Mouse (Mus musculus): Measurements from ENCODE around the gene Kdm2b.
A peak's percentile ranks its signal among the peaks of the same experiment; 100 is the strongest.
"Not testable (repeated sequence)": the region's sequence is repeated elsewhere in the genome, so short reads cannot be mapped to it uniquely, and the experiment has no call there.

Gene Kdm2b

DNA sequence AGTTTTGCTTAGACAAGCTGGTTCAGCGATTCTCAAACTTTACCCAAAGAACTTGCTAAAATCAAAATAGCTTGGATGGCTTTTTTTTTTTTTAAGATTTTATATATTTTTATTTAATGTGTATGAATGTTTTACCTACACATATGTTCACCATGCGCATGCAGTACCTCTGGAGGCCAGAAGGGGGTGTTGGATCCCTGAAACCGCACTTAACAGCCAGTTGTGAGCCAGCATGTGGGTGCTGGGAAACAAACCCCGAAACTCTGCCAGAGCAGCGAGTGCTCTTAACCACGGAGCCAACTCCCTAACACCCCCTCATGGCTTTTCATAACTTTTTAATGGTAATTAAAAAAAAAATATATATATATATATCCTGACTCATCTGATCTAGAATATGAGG is 21.2 kb upstream of the Kdm2b start:
- DNase-seq (ENCODE audit: low spot score), result no peak

GRCm38 (mm10) chr5:123009873-123010272 is 20.2 kb upstream of the Kdm2b start:
- DNase-seq (ENCODE audit: low spot score), result no peak

DNA sequence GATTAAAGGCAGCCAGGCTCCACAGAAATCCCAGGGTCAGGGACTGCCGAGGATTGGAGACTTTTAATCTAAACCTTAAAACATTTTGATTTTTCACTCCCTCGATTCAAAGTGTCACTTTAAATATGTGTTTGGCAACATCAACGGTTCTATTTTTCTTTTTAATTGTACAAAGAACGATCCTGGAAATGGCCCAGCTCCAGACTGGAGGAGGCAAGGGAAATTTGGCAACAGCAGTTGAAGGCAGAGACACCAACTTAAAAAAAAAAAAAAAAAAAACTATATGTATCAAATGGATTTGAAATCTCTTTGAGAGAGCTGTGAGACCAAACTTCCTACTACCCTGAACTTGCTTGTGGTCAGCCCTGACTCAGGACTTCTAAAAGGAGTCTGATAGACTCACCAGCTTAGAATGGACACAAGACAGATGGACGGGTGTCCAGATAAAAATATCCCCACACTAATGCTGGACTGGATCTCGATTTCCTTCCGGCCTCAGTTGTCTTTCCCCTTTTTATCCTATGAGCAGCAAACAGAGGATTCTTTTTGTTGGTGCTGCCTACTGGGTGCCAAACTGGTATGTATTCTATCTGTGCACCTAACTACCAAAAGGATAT is 19.4 kb upstream of the Kdm2b start:
- DNase-seq (ENCODE audit: low spot score), result no peak

DNA sequence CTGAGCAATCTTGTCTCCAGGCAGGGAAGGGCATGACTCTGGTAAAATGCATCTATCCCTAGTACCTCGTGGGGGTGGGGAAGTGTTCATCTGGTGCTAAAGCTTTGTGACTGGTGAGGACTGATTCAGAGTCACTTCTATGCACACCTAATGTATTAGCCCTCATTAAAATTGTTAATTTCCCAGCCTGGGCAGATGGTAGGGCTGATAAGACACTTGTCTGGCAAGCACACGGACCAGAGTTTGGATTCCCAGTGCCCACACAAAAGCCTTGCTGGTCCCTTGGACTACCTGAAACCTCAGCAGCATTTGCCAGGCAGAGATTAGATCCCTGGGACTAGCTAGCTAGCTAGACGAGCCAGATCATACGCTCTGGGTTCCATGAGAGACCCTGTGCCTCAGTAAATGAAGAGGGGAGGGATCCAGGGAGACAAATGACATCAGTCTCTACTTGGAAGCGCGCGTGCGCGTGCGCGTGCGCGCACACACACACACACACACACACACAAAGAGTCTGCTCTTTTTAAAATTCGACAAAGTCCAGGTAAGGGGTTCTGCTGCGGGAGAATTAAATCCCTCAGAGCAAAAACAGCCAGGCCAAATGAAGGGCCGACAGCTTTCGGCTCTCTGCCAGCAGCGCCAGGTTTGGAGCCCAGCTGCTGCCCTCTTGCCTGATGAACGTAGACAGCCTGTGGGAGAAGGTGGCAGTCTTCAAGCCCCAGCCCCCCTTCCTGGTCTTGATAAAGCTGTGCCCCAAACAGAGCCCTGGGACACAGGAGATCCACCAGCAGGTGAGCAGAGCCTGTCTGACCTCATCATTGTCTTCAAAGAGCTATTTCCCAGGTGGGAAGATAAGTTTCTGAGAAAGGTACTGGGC is 16.3 kb upstream of the Kdm2b start:
- DNase-seq (ENCODE audit: low spot score), result no peak

- DNase-seq (ENCODE audit: low spot score), result no peak
Observed at GRCm38 (mm10) chr5:123000901-123001300, 11.3 kb upstream of the Kdm2b start.

DNA sequence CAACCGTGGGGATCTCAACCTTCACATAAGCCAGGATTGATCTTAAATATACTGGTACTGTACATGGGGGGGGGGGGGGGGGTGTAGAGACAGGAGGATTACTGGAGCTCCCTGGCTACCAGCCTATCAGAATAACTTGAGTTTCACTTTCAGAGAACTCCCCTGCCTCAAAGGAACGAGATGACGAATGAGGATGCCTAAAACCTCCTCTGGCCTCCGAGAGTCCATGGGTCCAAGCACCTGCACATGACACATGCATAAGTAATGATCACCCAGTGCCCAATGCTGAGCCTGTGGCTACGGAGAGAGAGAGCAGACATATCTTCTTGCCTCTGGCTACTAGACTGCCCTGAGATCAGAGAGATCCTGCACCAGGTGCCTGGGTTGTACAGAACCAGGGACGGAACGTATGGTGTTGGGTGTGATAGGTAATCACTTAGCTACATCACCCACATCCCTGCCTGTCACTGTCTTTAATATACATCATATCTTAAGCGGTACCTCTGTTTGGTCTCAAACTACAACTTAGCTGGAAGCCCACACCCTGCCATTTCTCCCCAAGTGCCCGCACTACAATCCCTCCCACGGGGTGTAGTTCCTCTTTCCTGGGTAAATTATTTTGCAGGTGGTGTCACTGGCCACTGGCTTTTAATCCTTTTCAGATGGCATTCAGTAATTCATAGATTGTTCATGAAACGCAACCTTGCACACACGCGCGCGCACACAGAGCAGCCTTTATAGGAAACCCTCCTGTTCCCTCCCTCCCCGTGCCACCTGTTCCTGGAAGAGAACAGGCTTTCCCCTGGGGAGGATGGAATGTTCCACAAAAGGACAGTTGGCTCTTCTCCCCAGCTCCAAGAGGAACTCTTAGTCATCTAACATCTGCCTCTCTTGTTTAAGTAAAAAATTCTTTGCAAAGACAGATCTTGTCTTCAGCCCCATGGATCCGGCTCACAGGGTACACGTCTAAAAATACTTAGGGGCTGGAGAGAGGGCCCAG is 7.9 kb upstream of the Kdm2b start:
- no peak for DNase-seq (ENCODE audit: low spot score)

- no peak for DNase-seq (ENCODE audit: low spot score)
Observed at GRCm38 (mm10) chr5:122994910-122995309, 5.3 kb upstream of the Kdm2b start.

GRCm38 (mm10) chr5:122994303-122994846 is 4.8 kb upstream of the Kdm2b start:
- DNase-seq (ENCODE audit: low spot score), result peak; percentile 89

- DNase-seq (ENCODE audit: low spot score), result no peak
Observed at GRCm38 (mm10) chr5:122993811-122994210, 4.2 kb upstream of the Kdm2b start.

- no peak for DNase-seq (ENCODE audit: low spot score)
Observed at GRCm38 (mm10) chr5:122991350-122992004, 1.9 kb upstream of the Kdm2b start.

GRCm38 (mm10) chr5:122990411-122991160 is 963 bp upstream of the Kdm2b start:
- DNase-seq (ENCODE audit: low spot score), result no peak

DNA sequence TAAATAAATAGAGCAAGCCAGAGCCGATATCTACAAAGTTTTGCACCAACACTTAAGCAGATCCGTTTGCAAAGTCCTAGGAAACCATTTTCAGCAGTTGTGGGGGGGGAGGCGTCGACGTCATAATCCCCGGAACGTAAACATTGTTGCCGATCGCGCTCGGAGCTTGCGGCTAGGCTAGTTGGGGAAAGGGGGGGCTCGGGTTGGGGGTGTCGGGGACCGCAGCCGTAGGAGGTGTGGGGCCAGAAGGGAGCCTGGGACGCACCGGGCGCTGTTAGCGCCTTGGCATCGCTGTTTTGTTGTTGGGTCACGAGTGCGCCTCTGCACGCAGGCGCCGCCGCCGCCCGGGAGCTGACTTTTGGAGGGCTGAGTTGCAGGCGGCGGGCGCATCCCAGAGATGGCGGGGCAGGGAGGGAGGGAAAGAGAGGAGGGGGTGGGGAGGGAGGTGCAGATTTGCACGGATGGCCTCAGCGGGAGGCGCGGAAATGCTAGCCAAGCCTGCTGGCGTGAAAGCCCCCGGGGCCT is 560 bp downstream of the Kdm2b start:
- peak; percentile 49 for DNase-seq (ENCODE audit: low spot score)

DNA sequence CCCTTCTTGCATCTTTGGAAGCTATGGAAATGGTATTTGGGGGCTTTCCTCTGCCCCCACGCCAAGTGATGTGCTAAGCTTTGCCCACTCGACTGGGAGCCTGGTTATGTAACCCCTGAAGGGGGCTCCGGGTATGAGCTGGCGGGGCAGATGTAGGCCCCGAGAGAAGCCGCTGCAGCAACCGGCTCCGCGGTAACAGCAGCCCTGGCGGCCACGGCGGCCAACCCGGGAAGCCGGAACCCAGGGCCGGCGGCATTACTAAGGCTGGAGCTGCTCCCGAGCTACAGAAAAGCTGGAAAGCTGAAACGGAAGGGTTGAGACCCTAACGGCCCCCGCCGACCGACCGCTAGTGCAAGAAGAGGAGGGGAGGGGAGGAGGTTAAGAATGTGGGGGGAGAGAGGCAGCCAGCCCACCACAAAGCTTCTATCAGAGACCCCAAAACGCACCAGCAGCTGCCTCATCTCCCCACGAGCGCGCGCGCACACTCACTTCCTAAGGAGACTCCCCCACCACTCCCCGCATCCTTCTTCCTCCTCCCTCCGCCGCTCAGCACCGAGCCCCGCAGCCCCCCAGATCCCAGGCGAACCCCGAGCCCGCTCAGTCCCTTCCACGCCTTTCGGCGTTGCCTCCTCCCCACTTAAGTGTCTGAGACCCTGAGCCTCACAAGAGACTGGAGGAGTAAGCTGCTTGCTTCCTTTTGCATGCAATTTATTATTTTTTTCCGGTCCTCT is 1.4 kb downstream of the Kdm2b start:
- DNase-seq (ENCODE audit: low spot score), result no peak

- DNase-seq (ENCODE audit: low spot score), result no peak
Observed at GRCm38 (mm10) chr5:122987211-122988020, 2.2 kb downstream of the Kdm2b start.

DNA sequence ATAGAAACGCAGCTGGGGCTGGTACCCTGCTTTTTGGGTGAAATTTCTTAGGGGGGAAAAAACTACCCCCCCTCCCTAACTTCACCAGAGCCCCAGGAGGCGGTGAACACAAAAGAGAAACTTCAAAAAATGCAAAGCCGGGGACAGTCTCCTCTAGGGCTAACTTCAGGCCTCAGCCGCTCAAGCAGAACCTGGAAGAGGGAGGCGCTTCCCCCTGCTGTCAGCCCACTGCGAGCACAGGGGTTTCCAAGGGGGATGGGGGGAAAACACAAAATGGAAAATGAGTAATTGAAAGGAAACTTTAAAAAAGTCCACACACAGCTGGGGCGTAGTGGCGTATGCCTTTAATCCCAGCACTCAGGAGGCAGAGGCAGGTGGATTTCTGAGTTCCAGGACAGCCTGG is 3.5 kb downstream of the Kdm2b start:
- DNase-seq (ENCODE audit: low spot score), result no peak

GRCm38 (mm10) chr5:122985276-122985675 is 4.3 kb downstream of the Kdm2b start:
- no peak for DNase-seq (ENCODE audit: low spot score)

DNA sequence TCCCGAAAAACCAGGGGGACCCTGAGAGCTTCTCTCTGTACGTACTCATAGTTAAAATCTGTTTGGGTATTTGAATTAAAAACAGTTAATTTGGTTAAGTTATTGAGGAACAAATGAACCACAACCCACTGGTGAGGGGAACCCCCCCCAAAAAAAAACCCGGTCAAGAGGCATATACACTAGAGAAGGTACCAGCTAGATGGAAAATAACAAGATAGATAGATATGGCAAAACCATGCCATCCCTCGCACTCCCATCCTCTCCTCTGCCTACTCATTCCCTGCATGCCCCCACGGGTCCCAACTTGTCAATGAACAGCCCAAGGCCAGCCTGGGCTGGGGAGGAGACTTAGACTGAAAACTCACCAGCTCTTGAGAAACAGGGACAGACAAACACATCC is 5.1 kb downstream of the Kdm2b start:
- no peak for DNase-seq (ENCODE audit: low spot score)

DNA sequence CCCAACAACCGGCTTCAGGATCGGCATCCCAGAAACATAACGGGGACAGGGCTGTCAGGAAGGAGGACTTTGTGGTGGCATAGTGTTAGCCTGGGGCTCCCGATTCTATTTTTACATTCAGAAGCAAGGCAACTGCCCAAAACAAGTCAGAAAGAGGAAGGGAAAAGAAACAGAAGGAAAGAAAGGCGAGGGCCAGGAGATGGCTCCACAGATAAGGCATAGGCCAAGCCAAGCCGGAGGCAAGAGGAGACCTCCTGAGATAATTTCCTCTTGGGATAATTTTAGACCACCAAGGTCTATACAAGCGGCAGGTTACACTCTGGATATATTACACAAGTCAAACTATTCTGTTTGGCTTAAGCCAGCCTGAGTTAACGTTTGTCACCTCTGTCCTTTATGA is 10.7 kb downstream of the Kdm2b start:
- no peak for DNase-seq (ENCODE audit: low spot score)

DNA sequence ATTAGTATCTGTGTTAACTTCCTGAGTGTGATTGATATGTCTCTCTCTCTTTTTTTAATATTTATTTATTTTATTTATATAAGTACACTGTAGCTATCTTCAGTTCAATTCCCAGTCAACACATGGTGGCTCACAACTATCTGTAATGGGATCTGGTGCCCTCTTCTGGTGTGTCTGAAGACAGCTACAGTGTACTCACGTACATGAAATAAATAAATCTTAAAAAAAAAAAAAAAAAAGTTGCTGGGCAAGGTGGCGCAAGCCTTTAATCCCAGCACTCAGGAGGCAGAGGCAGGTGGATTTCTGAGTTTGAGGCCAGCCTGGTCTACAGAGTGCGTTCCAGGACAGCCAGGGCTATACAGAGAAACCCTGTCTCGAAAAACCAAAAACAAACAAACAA is 14.9 kb downstream of the Kdm2b start:
- not testable (repeated sequence) for DNase-seq (ENCODE audit: low spot score)

Data from c-Kit-positive CD71-positive TER-119-positive erythroid progenitor cells, embryonic 14.5 days (primary cell).